In genomic region chr6:140158986-140159385, GRCm38 (mm10) we compare ENCODE assay signal across 27 mouse cellular contexts.
A peak's percentile ranks its signal among the peaks of the same experiment; 100 is the strongest.
DNase-seq lines count a peak whose midpoint lies in the region; ATAC-seq and TF ChIP-seq lines count a peak whose summit lies in the region.
"Had no signal": no experiment of that assay in that cellular context is flagged by ENCODE, and none has a peak within 500 bp of the region (broad histone marks: within the 10 kb centered on the region; RNA-seq: fewer than 3 reads in every experiment).

No protein-coding gene starts in this region.

- no peak for TF ChIP-seq CTCF in lung, postnatal 0 days (IDR thresholded peaks at IDR 0.05)

- H3K36me3 ChIP-seq in lung, postnatal 0 days (ENCODE audit: insufficient read depth, low read length): no peaks in the 10 kb centered on the region
- H3K36me3 ChIP-seq: embryonic facial prominence, embryonic 10.5 days; embryonic facial prominence, embryonic 15.5 days; heart, embryonic 13.5 days; kidney, embryonic 15.5 days; limb, embryonic 12.5 days; liver, embryonic 15.5 days; midbrain, embryonic 10.5 days; midbrain, embryonic 15.5 days; neural tube, embryonic 15.5 days had no signal

- H3K4me2 ChIP-seq in lung, postnatal 0 days (replicated peaks; ENCODE audit: low read depth, low read length): no peak overlapping the region
- H3K4me2 ChIP-seq: embryonic facial prominence, embryonic 15.5 days; forebrain, embryonic 13.5 days; heart, embryonic 13.5 days; hindbrain, embryonic 14.5 days; kidney, embryonic 15.5 days; limb, embryonic 12.5 days; liver, embryonic 15.5 days; midbrain, embryonic 15.5 days; neural tube, embryonic 15.5 days had no signal

- H3K4me3 ChIP-seq in lung, postnatal 0 days (ENCODE audit: low read depth, low read length): no peak overlapping the region
- H3K4me3 ChIP-seq: embryonic facial prominence, embryonic 10.5 days; embryonic facial prominence, embryonic 15.5 days; forebrain, embryonic 13.5 days; heart, embryonic 13.5 days; kidney, embryonic 15.5 days; limb, embryonic 12.5 days; liver, embryonic 15.5 days; midbrain, embryonic 10.5 days; midbrain, embryonic 15.5 days; neural tube, embryonic 15.5 days had no signal

- no peak overlapping the region for H3K27ac ChIP-seq in lung, postnatal 0 days (ENCODE audit: low read length)
- H3K27ac ChIP-seq: embryonic facial prominence, embryonic 10.5 days; embryonic facial prominence, embryonic 15.5 days; forebrain, embryonic 13.5 days; heart, embryonic 13.5 days; hindbrain, embryonic 14.5 days; kidney, embryonic 15.5 days; limb, embryonic 12.5 days; liver, embryonic 15.5 days; midbrain, embryonic 10.5 days; midbrain, embryonic 15.5 days; neural tube, embryonic 15.5 days had no signal

- H3K9ac ChIP-seq in lung, postnatal 0 days (replicated peaks; ENCODE audit: low read depth): no peak overlapping the region
- H3K9ac ChIP-seq: embryonic facial prominence, embryonic 15.5 days; forebrain, embryonic 13.5 days; heart, embryonic 13.5 days; hindbrain, embryonic 14.5 days; kidney, embryonic 15.5 days; limb, embryonic 12.5 days; liver, embryonic 15.5 days; midbrain, embryonic 15.5 days; neural tube, embryonic 15.5 days had no signal

- H3K4me1 ChIP-seq in lung, postnatal 0 days (ENCODE audit: insufficient read depth, low read depth, low read length): no peaks in the 10 kb centered on the region
- H3K4me1 ChIP-seq: embryonic facial prominence, embryonic 10.5 days; forebrain, embryonic 13.5 days; heart, embryonic 13.5 days; kidney, embryonic 15.5 days; liver, embryonic 15.5 days; midbrain, embryonic 10.5 days; midbrain, embryonic 15.5 days; neural tube, embryonic 15.5 days had no signal

- 48% methylated on average over 13 of the region's 13 CpGs for WGBS in lung, postnatal 0 days

- H3K27me3 ChIP-seq in lung, postnatal 0 days (replicated peaks; ENCODE audit: insufficient read depth, low read length): no peaks in the 10 kb centered on the region
- H3K27me3 ChIP-seq: embryonic facial prominence, embryonic 15.5 days; forebrain, embryonic 13.5 days; heart, embryonic 13.5 days; kidney, embryonic 15.5 days; limb, embryonic 12.5 days; liver, embryonic 15.5 days; midbrain, embryonic 15.5 days; neural tube, embryonic 15.5 days had no signal

- no peak for TF ChIP-seq EP300 in lung, postnatal 0 days (IDR thresholded peaks at IDR 0.05)

- no peaks in the 10 kb centered on the region for H3K9me3 ChIP-seq in lung, postnatal 0 days (ENCODE audit: low read length)
- H3K9me3 ChIP-seq: embryonic facial prominence, embryonic 10.5 days; embryonic facial prominence, embryonic 15.5 days; forebrain, embryonic 13.5 days; heart, embryonic 13.5 days; kidney, embryonic 15.5 days; limb, embryonic 12.5 days; liver, embryonic 15.5 days; midbrain, embryonic 10.5 days; midbrain, embryonic 15.5 days; neural tube, embryonic 15.5 days had no signal

- ATAC-seq in lung, postnatal 0 days: no peak
- ATAC-seq: forebrain, embryonic 13.5 days; midbrain, embryonic 15.5 days had no signal

- DNase-seq in cerebellum, postnatal 25 days: peak; percentile 33 to 59
- no peak for DNase-seq in cerebellum, adult 9-10 months
- DNase-seq in left cerebral cortex, adult 18-20 months (ENCODE audit: low spot score in 2 of 2): peak; percentile 5 to 47
- no peak for DNase-seq in left cerebral cortex, adult 8-10 months (ENCODE audit: low spot score in 2 of 2)
- DNase-seq in lung, postnatal 0 days (ENCODE audit: low spot score): peak; percentile 11
- DNase-seq in lung, postnatal 4 days: no peak
- peak; percentile 20 for DNase-seq in cerebellum, postnatal 36 days
- no peak for DNase-seq in adrenal gland, postnatal 14 days
- DNase-seq: adrenal gland, postnatal 36 days; B cell, adult 2 months; gastrocnemius, postnatal 10 days; heart, postnatal 10 days; kidney, adult 18-20 months; kidney, postnatal 25 days; spleen, adult 18-20 months; thymus, postnatal 14 days had no signal

Comparison
In these comparisons a context has a peak if more than half of its experiments do, and no peak if none do; other contexts are left out.
1. DNase-seq: peak in cerebellum, postnatal 25 days (2 of 2), left cerebral cortex, adult 18-20 months (2 of 2), lung, postnatal 0 days (single experiment) and cerebellum, postnatal 36 days (2 of 2); none in cerebellum, adult 9-10 months (single experiment), left cerebral cortex, adult 8-10 months (0 of 2), lung, postnatal 4 days (0 of 2) and adrenal gland, postnatal 14 days (single experiment).